21 mouse cellular contexts compared by ENCODE assay signal in genomic region chr10:34507807-34508206, GRCm38 (mm10). TPM values are rescaled to one million over a fixed set of nuclear protein-coding genes. Genes with fewer than 3 reads are reported as not detected.
DNase-seq lines count a peak whose midpoint lies in the region; TF ChIP-seq lines count a peak whose summit lies in the region.
"Had no signal": no experiment of that assay in that cellular context is flagged by ENCODE, and none has a peak within 500 bp of the region (broad histone marks: within the 10 kb centered on the region; RNA-seq: fewer than 3 reads in every experiment).

No protein-coding gene starts in this region.

- H3K27me3 ChIP-seq in MEL (ENCODE audit: control insufficient read depth in 1 of 2, insufficient read depth in 2 of 2, low read length in 2 of 2): no peaks in the 10 kb centered on the region
- H3K27me3 ChIP-seq: embryonic facial prominence, embryonic 12.5 days; forebrain, embryonic 15.5 days; heart, embryonic 13.5 days; hindbrain, embryonic 13.5 days; midbrain, embryonic 15.5 days had no signal

- TF ChIP-seq CTCF in MEL (IDR thresholded peaks at IDR 0.05 in 2 of 3, conservative IDR thresholded peaks at IDR 0.05 in 1 of 3; ENCODE audit: control insufficient read depth in 1 of 3, insufficient read depth in 1 of 3, low read depth in 2 of 3, low read length in 3 of 3, poor library complexity in 1 of 3, severe bottlenecking in 1 of 3): no peak

- no peaks in the 10 kb centered on the region for H3K79me2 ChIP-seq in MEL (ENCODE audit: control insufficient read depth, insufficient read depth, low read length, poor library complexity)

- TF ChIP-seq EP300 in MEL (IDR thresholded peaks at IDR 0.05; ENCODE audit: low read depth in 1 of 2, low read length in 2 of 2): peak; percentile 37 to 40; a peak in 1 of 4 replicates

- no peak overlapping the region for H3K4me3 ChIP-seq in MEL (ENCODE audit: control insufficient read depth in 1 of 2, insufficient read depth in 1 of 2, low read depth in 2 of 2, low read length in 2 of 2)
- H3K4me3 ChIP-seq: embryonic facial prominence, embryonic 12.5 days; forebrain, embryonic 15.5 days; heart, embryonic 13.5 days; hindbrain, embryonic 13.5 days; midbrain, embryonic 15.5 days had no signal

- intact Hi-C loops in heart, postnatal 10 days (cut with DNase I): no loop called here

- no peak for TF ChIP-seq RAD21 in MEL (IDR thresholded peaks at IDR 0.05; ENCODE audit: low read depth, low read length)

- DNase-seq in adrenal gland, adult 2 months: peak; percentile 30
- DNase-seq in adrenal gland, postnatal 10 days: no peak
- DNase-seq in MEL (ENCODE audit: low read depth, low spot score): peak; percentile 50
- DNase-seq in fibroblast of lung, adult 2 months (ENCODE audit: low read depth): peak; percentile 43
- DNase-seq in frontal cortex, postnatal 36 days (ENCODE audit: low spot score in 2 of 2): no peak
- DNase-seq in neural tube, embryonic 10.5 days (ENCODE audit: extremely low spot score, low spot score): no peak
- no peak for DNase-seq in heart, postnatal 10 days
- DNase-seq: B cell, adult 2 months; cerebellum, adult 2 months; cerebellum, postnatal 25 days; gastrocnemius, postnatal 25 days; heart, adult 18-20 months; kidney, adult 9 months; kidney, postnatal 14 days; thymus, postnatal 25 days had no signal

- no peak overlapping the region; the same call in 1 of the 2 replicates for H3K27ac ChIP-seq in MEL (ENCODE audit: control insufficient read depth, low read depth, low read length)
- H3K27ac ChIP-seq: embryonic facial prominence, embryonic 12.5 days; forebrain, embryonic 15.5 days; heart, embryonic 13.5 days; hindbrain, embryonic 13.5 days; macrophage; midbrain, embryonic 15.5 days had no signal

- peaks cover 0 to 27% of the 10 kb centered on the region in 2 experiments; a peak in 2 of 4 replicates for H3K36me3 ChIP-seq in MEL (ENCODE audit: control insufficient read depth in 1 of 2, insufficient read depth in 2 of 2, low read length in 2 of 2)
- H3K36me3 ChIP-seq: embryonic facial prominence, embryonic 12.5 days; forebrain, embryonic 15.5 days; heart, embryonic 13.5 days; hindbrain, embryonic 13.5 days; midbrain, embryonic 15.5 days had no signal

- H3K9me3 ChIP-seq in MEL (replicated peaks; ENCODE audit: insufficient read depth, low read length): no peaks in the 10 kb centered on the region
- H3K9me3 ChIP-seq: embryonic facial prominence, embryonic 12.5 days; forebrain, embryonic 15.5 days; heart, embryonic 13.5 days; hindbrain, embryonic 13.5 days; midbrain, embryonic 15.5 days had no signal

- peaks cover 2 to 6% of the 10 kb centered on the region in 2 experiments; a peak in 3 of 4 replicates for H3K4me1 ChIP-seq in MEL (ENCODE audit: control insufficient read depth in 1 of 2, insufficient read depth in 2 of 2, low read length in 2 of 2)
- H3K4me1 ChIP-seq: forebrain, embryonic 15.5 days; midbrain, embryonic 15.5 days had no signal

- no peak overlapping the region for H3K9ac ChIP-seq in MEL (ENCODE audit: control insufficient read depth, low read depth, low read length, poor library complexity, severe bottlenecking)
- H3K9ac ChIP-seq: embryonic facial prominence, embryonic 12.5 days; forebrain, embryonic 15.5 days; heart, embryonic 13.5 days; hindbrain, embryonic 13.5 days; midbrain, embryonic 15.5 days had no signal

- no peak for TF ChIP-seq POLR2A in MEL (IDR thresholded peaks at IDR 0.05; ENCODE audit: control insufficient read depth in 1 of 2, insufficient read depth in 1 of 2, low read depth in 1 of 2, low read length in 2 of 2, poor library complexity in 1 of 2)

TF ChIP-seq in MEL, 35 proteins besides CTCF, POLR2A, EP300 and RAD21:
- TF ChIP-seq TAL1 (IDR thresholded peaks at IDR 0.05; ENCODE audit: low read length) (0 out of 2 replicates have a peak, but pooled peaks have one; percentile 10), GATA1 (IDR thresholded peaks at IDR 0.05; ENCODE audit: low read depth, low read length) (0 out of 2 replicates have a peak, but pooled peaks have one; percentile 24), SMC3 (IDR thresholded peaks at IDR 0.05; ENCODE audit: low read depth, low read length) (no peak), ZMIZ1 (IDR thresholded peaks at IDR 0.05; ENCODE audit: low read depth, low read length) (no peak), SIN3A (IDR thresholded peaks at IDR 0.05; ENCODE audit: low read length) (no peak), JUND (IDR thresholded peaks at IDR 0.05; ENCODE audit: low read depth, low read length) (no peak), ZC3H11A (IDR thresholded peaks at IDR 0.05; ENCODE audit: low read depth, low read length) (no peak)

RNA-seq across cellular contexts. Expression of gene Frk, which starts 24.6 kb away (rescaled TPM):
- 10 to 100 TPM in 1 of 2 experiments, 1 to 10 TPM in 1; 7.1 to 19.8 TPM for total RNA-seq in adrenal gland, adult 2 months (2021)
- polyA plus RNA-seq in adrenal gland, adult 2 months (2012; rRNA removed): 0.97 and 1.3 TPM in 2 replicates
- 10 to 100 TPM in 1 of 2 experiments, 1 to 10 TPM in 1; 6.6 to 10.5 TPM for total RNA-seq in adrenal gland, postnatal 10 days (2021)
- total RNA-seq in MEL (2012; rRNA removed): not detected in 2 replicates
- polyA plus RNA-seq in MEL (2012; ENCODE audit: insufficient read depth in 1 of 2, insufficient read length in 2 of 2, low read depth in 1 of 2, low replicate concordance in 2 of 2, missing spikeins in 1 of 2): not detected
- total RNA-seq in heart, postnatal 10 days (2021): 1 to 10 TPM; 2.7 to 4.9 TPM

Comparison
In these comparisons a context has a peak if more than half of its experiments do, and no peak if none do; other contexts are left out.
1. DNase-seq: peak in adrenal gland, adult 2 months (single experiment), MEL (single experiment) and fibroblast of lung, adult 2 months (single experiment); none in adrenal gland, postnatal 10 days (single experiment), frontal cortex, postnatal 36 days (0 of 2), neural tube, embryonic 10.5 days (single experiment) and heart, postnatal 10 days (0 of 2).